In genomic region chr11:115354183-115354582, GRCm38 (mm10) we compare ENCODE assay signal across 8 mouse cellular contexts. TPM values are rescaled to one million over a fixed set of nuclear protein-coding genes. Genes with fewer than 3 reads are reported as not detected.
A peak's percentile ranks its signal among the peaks of the same experiment; 100 is the strongest.
DNase-seq lines count a peak whose midpoint lies in the region; ATAC-seq lines count a peak whose summit lies in the region.

No protein-coding gene starts in this region.

- DNase-seq in frontal cortex, postnatal 25 days (ENCODE audit: low spot score in 2 of 2), result no peak
- peak; percentile 71 to 77 for DNase-seq in adrenal gland, adult 18-20 months (ENCODE audit: low spot score in 2 of 2)
- peak; percentile 93 for DNase-seq in embryo, embryonic 10 days (ENCODE audit: low spot score)
- DNase-seq in heart, adult 8-10 months (ENCODE audit: low spot score), result peak; percentile 41
- peak; percentile 72 to 73 for DNase-seq in kidney, postnatal 25 days
- DNase-seq in lung, postnatal 36 days, result peak; percentile 74
- peak; percentile 57 to 62 for DNase-seq in right cerebral cortex, adult 2 months (ENCODE audit: low spot score in 2 of 2)

- peak; percentile 71; the same call in 1 of the 2 replicates for ATAC-seq in frontal cortex, adult (ENCODE audit: low TSS enrichment)

RNA-seq across cellular contexts. Expression of gene Hid1, which starts 13.4 kb away (rescaled TPM):
- total RNA-seq in adrenal gland, adult 18-20 months (2021), result 10 to 100 TPM; 31.4 to 65.8 TPM
- 1 to 10 TPM; 3.4 to 4.3 (median 4.1) TPM for total RNA-seq in heart, adult 8-10 months (2022)

RNA-seq across cellular contexts. Expression of gene Otop3, which starts 19.7 kb away (rescaled TPM):
- not detected for total RNA-seq in adrenal gland, adult 18-20 months (2021)
- total RNA-seq in heart, adult 8-10 months (2022), result not detected

RNA-seq across cellular contexts. Expression of gene Cdr2l, which starts 27.5 kb away (rescaled TPM):
- total RNA-seq in adrenal gland, adult 18-20 months (2021), result 100 to 1,000 TPM; 159 to 181 TPM
- total RNA-seq in heart, adult 8-10 months (2022), result 1 to 10 TPM; 4.1 to 5.3 (median 4.8) TPM

RNA-seq across cellular contexts. Expression of gene Ush1g, which starts 32.3 kb away (rescaled TPM):
- total RNA-seq in adrenal gland, adult 18-20 months (2021), result under 1 TPM; 0.36 to 0.74 TPM
- under 1 TPM; 0.09 to 0.28 (median 0.25) TPM for total RNA-seq in heart, adult 8-10 months (2022)

RNA-seq across cellular contexts. Expression of gene Otop2, which starts 47.2 kb away (rescaled TPM):
- not detected for total RNA-seq in adrenal gland, adult 18-20 months (2021)
- total RNA-seq in heart, adult 8-10 months (2022), result not detected

Comparison
In these comparisons a context has a peak if more than half of its experiments do, and no peak if none do; other contexts are left out.
1. DNase-seq: peak in adrenal gland, adult 18-20 months (2 of 2), embryo, embryonic 10 days (single experiment), heart, adult 8-10 months (single experiment), kidney, postnatal 25 days (2 of 2), lung, postnatal 36 days (single experiment) and right cerebral cortex, adult 2 months (2 of 2); none in frontal cortex, postnatal 25 days (0 of 2).
2. RNA of gene Hid1, which starts 13.4 kb away (total RNA-seq): 31.4 to 65.8 TPM in adrenal gland, adult 18-20 months; 3.4 to 4.3 TPM in heart, adult 8-10 months; every median in the first group is over 4 times any median in the second.
3. RNA of gene Cdr2l, which starts 27.5 kb away (total RNA-seq): 159 to 181 TPM in adrenal gland, adult 18-20 months; 4.1 to 5.3 TPM in heart, adult 8-10 months; every median in the first group is over 10 times any median in the second.